Mouse (Mus musculus) left cerebral cortex, postnatal 36 days (tissue): ENCODE measurements at regions not wholly inside any gene's neighbourhood (a gene's known extent, or its start where the extent isn't known, plus 50 kb on each side); places are given as distances from the start of the nearest gene placed in this dataset.
"Not testable (repeated sequence)": the region's sequence is repeated elsewhere in the genome, so short reads cannot be mapped to it uniquely, and the experiment has no call there.

ENCODE experiments used
- DNase-seq, 2 experiments: peaks; one replicate each; pipeline ENCODE4 v3.0.0; 2021 to 2022; ENCODE audit warnings: low spot score in 2 of 2, mixed read lengths in 1 of 2
- intact Hi-C: fragments of 180-260 bp; cut with DNase I; formaldehyde crosslinking; loops from one replicate; pipeline ENCODE4 v1.15.1; 2025

DNA sequence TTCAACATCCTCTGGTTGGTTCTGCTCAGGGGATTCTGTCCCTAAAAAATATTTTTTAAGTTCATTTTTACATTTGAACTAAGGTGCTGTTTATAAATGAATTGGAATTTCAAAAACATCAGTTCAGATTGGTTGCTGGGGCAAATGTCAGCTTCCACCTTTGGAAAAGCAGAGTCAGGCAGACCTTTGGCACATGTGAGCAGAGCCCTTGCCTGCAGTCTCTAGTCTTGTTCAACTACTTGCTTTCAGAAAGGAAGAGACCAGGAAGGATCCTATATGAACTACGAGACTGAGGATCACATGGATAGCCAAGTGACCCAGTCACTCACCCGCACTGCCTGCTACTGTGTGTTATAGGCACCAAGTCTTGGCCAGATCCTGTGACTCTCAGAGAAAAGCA, 82.5 kb upstream of the Tbl1xr1 start:
- no peak for DNase-seq
- intact Hi-C loops, result no loop called here

GRCm38 (mm10) chr3:21995566-21996391, 80.7 kb upstream of the Tbl1xr1 start:
- no peak for DNase-seq
- intact Hi-C loops, result no loop called here

DNA sequence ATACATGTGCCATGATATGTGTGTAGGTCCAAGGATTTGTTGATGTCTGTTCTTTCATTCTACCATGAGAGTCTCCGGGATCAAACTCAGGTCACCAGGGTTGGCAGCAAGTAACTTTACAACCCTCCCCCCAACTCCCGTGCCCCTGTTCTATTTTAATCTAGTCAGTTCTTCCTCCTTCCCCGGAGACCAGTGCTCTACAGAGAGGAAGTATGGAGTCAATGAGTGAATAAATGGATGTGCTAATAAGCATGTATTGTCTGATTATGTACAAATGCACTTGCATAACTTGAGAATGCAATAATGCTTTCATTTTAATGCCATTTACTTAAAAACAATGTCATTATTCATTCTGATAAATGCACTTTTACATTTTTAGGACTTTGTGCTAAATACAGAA, 79.1 kb upstream of the Tbl1xr1 start:
- intact Hi-C loops, result no loop called here
- no peak for DNase-seq

GRCm38 (mm10) chr3:22005456-22005855, 71.0 kb upstream of the Tbl1xr1 start:
- no peak for DNase-seq
- intact Hi-C loops, result no loop called here

GRCm38 (mm10) chr3:22006113-22006512, 70.3 kb upstream of the Tbl1xr1 start:
- intact Hi-C loops, result no loop called here
- DNase-seq, result no peak

DNA sequence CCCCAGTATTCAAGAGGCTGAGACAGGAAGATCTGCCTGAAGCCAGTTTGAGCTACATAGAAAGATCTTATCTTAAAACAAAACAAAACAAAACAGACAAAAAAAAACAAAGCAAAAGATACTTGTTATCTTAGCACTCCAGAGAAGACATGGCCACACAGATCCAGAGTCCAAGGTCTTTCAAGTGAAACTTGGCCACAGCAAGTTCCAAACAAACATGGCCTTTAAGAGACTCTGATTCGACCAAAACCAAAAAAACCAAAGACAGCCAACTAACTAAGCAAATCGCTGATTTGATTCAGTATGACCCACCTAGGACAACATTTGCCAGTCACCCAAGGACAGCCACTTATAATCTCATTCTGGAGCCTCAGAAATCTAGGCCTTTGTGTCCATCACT, 69.8 kb upstream of the Tbl1xr1 start:
- no peak for DNase-seq
- intact Hi-C loops, result no loop called here

DNA sequence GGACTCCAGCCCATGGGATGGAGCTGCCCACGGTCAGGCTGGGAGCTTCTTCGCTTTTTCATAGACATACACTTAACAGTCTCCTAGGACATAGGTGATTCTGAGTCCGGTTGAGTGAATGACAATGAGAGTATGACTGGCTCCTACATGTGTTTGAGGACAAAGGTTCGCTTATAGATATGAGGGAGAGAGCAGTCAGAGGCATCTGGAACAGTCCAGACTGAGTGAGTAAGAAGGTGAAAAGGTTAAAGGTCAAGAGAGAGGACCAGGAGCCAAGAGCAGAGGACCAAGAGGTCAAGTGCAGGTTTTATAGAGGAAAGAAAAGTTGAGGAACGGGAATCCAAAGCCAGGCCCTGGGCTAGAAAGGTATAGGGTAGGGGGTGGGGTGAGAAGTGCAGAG, 68.7 kb upstream of the Tbl1xr1 start:
- DNase-seq, result no peak
- intact Hi-C loops, result no loop called here

DNA sequence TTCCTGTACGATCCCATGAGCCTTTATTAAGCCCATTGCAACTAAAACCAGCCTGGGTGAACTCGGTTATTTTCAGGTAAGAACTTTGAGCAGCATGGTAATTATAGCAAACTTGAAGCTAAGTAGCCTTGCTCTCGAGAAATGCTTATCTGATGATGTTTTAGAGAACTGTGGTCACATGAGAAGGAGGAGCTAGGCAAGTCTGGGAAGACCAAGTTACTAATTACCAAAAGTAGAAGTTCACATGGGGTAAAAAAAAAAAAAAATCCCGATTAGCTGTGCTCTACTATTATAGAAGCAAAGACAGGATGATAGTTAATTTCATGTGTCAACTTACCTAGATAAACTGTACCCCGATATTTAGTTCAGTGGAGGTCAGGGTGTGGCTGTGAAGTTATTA, 68.0 kb upstream of the Tbl1xr1 start:
- no peak for DNase-seq
- intact Hi-C loops, result no loop called here

- intact Hi-C loops, result no loop called here
- no peak for DNase-seq
These were observed 66.4 kb upstream of the Tbl1xr1 start for GRCm38 (mm10) chr3:22009898-22010699.

DNA sequence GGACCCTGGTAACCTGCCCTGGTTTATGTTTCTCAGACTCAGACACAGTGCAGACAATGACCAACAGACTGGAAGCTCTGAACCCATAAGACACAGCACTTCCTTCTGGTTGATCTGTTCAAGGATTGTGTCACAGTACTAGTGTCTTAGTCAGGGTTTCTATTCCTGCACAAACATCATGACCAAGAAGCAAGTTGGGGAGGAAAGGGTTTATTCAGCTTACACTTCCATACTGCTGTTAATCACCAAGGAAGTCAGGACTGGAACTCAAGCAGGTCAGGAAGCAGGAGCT, 65.8 kb upstream of the Tbl1xr1 start:
- intact Hi-C loops, DNase-seq: not testable (repeated sequence)

DNA sequence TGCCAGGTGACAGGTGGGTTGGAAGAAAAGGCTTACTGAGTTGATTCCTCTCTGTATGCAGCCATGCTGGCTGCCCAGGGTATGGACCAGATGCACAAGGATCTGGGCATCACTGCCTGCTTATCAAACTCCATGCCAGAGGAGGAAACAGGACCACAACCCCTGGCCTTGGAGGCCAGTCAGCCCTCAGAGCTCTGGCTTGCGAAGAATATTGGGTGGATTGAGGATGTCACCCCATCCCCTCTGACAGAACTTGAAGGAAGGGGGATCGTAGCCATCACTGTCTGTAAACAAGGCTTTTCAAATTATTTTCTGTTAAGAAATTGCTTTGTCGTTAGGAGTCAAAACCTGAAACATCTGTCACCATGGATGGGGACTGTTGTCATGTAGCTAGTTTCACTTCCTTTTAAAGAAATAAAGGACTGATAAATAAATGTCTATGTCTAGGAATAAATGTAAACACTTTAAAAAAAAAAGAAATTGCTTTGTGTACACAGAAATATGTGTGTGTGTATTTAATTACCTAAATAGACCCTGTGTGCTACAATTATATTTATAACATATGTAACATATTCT, 55.0 kb upstream of the Tbl1xr1 start:
- DNase-seq, result no peak
- intact Hi-C loops, result no loop called here

DNA sequence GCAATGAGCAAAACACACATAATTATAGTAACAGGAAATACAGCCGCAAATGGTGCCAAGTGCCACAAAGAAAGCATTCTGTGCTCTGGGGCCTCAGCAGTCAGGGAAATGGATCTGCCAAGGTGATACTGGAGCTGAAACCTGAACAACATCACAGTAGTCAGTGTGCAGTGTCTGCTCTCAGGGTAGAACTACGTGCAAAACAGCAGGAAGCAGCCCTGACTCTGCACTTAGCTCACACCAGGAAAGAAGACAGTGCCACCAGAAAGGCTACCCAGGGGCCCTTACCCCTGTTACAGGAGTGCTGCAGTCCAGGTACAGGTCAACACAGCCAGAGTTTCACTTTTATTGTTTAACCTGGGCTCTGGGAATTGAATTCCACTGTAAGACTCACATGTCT, 54.0 kb upstream of the Tbl1xr1 start:
- intact Hi-C loops, result no loop called here
- DNase-seq, result no peak

- DNase-seq, result no peak
- intact Hi-C loops, result no loop called here
These were observed 53.4 kb upstream of the Tbl1xr1 start for GRCm38 (mm10) chr3:22023049-22023448.

DNA sequence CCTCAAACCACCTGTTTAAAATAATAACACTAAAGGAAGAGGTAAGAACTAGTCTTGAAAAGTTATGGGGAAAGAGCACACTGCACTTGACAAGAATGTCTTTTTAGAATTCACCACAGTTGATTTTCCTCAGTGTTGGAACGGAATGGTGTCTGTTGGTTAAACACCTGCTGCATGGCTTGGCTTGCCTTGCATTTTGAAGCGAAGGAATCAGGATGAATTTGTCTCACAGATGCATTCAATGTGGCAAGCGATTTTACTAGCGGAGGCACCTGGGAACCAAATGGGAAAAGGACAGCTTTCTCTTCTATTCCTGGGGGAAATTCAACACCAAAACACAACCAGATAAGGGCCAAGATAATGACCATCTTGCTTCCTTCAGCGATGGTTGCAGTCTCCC, 52.9 kb upstream of the Tbl1xr1 start:
- no peak for DNase-seq
- intact Hi-C loops, result no loop called here

- intact Hi-C loops, result no loop called here
- no peak for DNase-seq
These were observed 52.3 kb upstream of the Tbl1xr1 start for GRCm38 (mm10) chr3:22024200-22024599.

DNA sequence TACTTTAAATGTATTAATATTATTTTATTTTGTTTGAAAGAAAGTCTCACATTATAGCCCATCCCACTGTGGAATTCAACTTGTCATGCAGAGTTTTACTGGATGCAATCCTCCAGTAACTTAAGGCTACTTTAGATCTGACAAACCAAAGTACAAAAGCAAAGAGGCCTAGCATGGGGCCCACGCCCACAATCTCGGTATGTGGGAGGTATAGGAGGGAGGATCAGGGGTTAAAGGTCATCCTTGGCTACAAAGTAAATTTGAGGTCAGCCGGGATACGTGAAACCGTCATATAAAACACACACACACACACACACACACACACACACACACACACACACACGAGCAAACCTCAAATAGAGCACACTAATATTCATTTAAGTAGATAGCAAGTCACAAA, 51.3 kb upstream of the Tbl1xr1 start:
- no peak for DNase-seq
- intact Hi-C loops, result no loop called here

DNA sequence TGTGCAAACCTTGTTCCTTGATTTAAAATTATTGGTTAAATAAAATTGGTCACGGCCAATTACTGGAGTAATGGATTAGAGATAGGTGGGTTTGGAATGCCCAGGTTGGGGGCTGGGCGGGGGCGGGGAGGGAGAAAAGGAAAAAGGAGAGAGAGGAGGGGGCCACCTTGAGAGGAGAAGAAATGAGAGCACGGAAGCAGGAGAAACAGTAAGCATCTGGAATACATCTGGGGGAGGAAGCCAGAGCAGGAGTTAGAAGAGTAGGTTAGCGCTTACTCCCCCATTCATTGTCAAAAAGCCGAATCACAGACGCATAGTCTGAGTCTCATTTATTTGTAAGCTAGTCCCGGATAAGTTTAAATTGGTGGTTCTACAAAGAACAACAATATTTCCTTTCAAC, 50.8 kb upstream of the Tbl1xr1 start:
- DNase-seq, result no peak
- intact Hi-C loops, result no loop called here
